Mouse (Mus musculus) subcutaneous adipose tissue, adult 2 months (tissue): ENCODE results near the gene Pde12. TPM values are rescaled to one million over a fixed set of nuclear protein-coding genes. Genes with fewer than 3 reads are reported as not detected.

Source experiments
- polyA plus RNA-seq: library from polyadenylated mRNA; depleted of rRNA; stranded (reverse); fragments of >200 nt; gene quantifications from 2 replicates; pipeline ENCODE4 v1.2.3, GENCODE M21; 2012; ENCODE audit warnings: low replicate concordance; rRNA removed

The Pde12 gene
- polyA plus RNA-seq, result 3.5 and 6.0 TPM in 2 replicates

GRCm38 (mm10) chr14:26669292-26670073 is at the start of gene Pde12:
TSS of gene Pde12 (minus strand) at chr14:26669883.

GRCm38 (mm10) chr14:26692974-26693373 is 23.3 kb upstream of the Pde12 start, which contains the start of gene Dnah12:
TSS of gene Dnah12 (plus strand) at chr14:26693274.

GRCm38 (mm10) chr14:26637851-26638707 is 31.6 kb downstream of the Pde12 start, which contains the start of gene Arf4:
TSS of gene Arf4 (plus strand) at chr14:26638074.

Other genes starting within 250 kb of the Pde12 start
- 13.5 and 33.8 TPM in 2 replicates for gene Slmap, start 135.0 kb downstream of the Pde12 start, polyA plus RNA-seq
- 12.5 and 17.6 TPM in 2 replicates for gene Dennd6a, start 96.0 kb downstream of the Pde12 start, polyA plus RNA-seq
- gene Arf4, start 31.8 kb downstream of the Pde12 start, polyA plus RNA-seq, result 147 and 193 TPM in 2 replicates
- gene Dnah12, start 23.4 kb upstream of the Pde12 start, polyA plus RNA-seq, result 0.01 TPM in 1 of 2 replicates, not detected in the other
- not detected in 2 replicates for gene Asb14, start 224.7 kb upstream of the Pde12 start, polyA plus RNA-seq